9 mouse cellular contexts compared by ENCODE assay signal in genomic region chr2:128966236-128966635, GRCm38 (mm10). TPM values are rescaled to one million over a fixed set of nuclear protein-coding genes. Genes with fewer than 3 reads are reported as not detected.
DNase-seq lines count a peak whose midpoint lies in the region; ATAC-seq and TF ChIP-seq lines count a peak whose summit lies in the region.
"Had no signal": no experiment of that assay in that cellular context is flagged by ENCODE, and none has a peak within 500 bp of the region (broad histone marks: within the 10 kb centered on the region; RNA-seq: fewer than 3 reads in every experiment).

No protein-coding gene starts in this region.

- H3K36me3 ChIP-seq in heart, embryonic 14.5 days (ENCODE audit: control insufficient read depth, insufficient read depth, low read length) = no peaks in the 10 kb centered on the region
- no peaks in the 10 kb centered on the region for H3K36me3 ChIP-seq in ES-Bruce4 (ENCODE audit: control insufficient read depth, insufficient read depth, low read length, poor library complexity, severe bottlenecking)
- no peaks in the 10 kb centered on the region for H3K36me3 ChIP-seq in forebrain, embryonic 16.5 days (ENCODE audit: control insufficient read depth, insufficient read depth)
- no peaks in the 10 kb centered on the region for H3K36me3 ChIP-seq in liver, embryonic 16.5 days (ENCODE audit: control insufficient read depth, insufficient read depth)

- no peaks in the 10 kb centered on the region for H3K27me3 ChIP-seq in heart, embryonic 14.5 days (ENCODE audit: control insufficient read depth, insufficient read depth, low read length)
- no peaks in the 10 kb centered on the region for H3K27me3 ChIP-seq in ES-Bruce4 (ENCODE audit: control insufficient read depth, insufficient read depth, low read length, poor library complexity, severe bottlenecking)
- no peaks in the 10 kb centered on the region for H3K27me3 ChIP-seq in forebrain, embryonic 16.5 days (replicated peaks; ENCODE audit: control insufficient read depth, insufficient read depth, low read length)
- no peaks in the 10 kb centered on the region for H3K27me3 ChIP-seq in liver, embryonic 16.5 days (ENCODE audit: control insufficient read depth, insufficient read depth, low read depth, low read length)

- peaks cover 2 to 10% of the 10 kb centered on the region in 2 experiments; a peak in 3 of 4 replicates for H3K4me1 ChIP-seq in heart, embryonic 14.5 days (ENCODE audit: control insufficient read depth in 2 of 2, insufficient read depth in 2 of 2, low read length in 2 of 2)
- peaks cover 2% of the 10 kb centered on the region for H3K4me1 ChIP-seq in ES-Bruce4 (ENCODE audit: control insufficient read depth, insufficient read depth, low read length)
- H3K4me1 ChIP-seq in forebrain, embryonic 16.5 days (replicated peaks; ENCODE audit: control insufficient read depth, insufficient read depth, low read length) = peaks cover 6% of the 10 kb centered on the region
- H3K4me1 ChIP-seq in liver, embryonic 16.5 days (ENCODE audit: control insufficient read depth, low read depth, low read length) = peaks cover 10% of the 10 kb centered on the region

- peak overlapping the region in 1 of 2 experiments; percentile 94; a peak in 2 of 4 replicates for H3K4me3 ChIP-seq in heart, embryonic 14.5 days (ENCODE audit: control insufficient read depth in 1 of 2, insufficient read depth in 1 of 2, low read depth in 1 of 2, low read length in 2 of 2)
- no peak overlapping the region; the same call in 1 of the 2 replicates for H3K4me3 ChIP-seq in ES-Bruce4 (ENCODE audit: low read depth, low read length)
- H3K4me3 ChIP-seq in forebrain, embryonic 16.5 days (replicated peaks; ENCODE audit: low read length) = peak overlapping the region; percentile 14
- H3K4me3 ChIP-seq in liver, embryonic 16.5 days (ENCODE audit: low read depth, low read length) = no peak overlapping the region

- peak overlapping the region; percentile 68 for H3K4me2 ChIP-seq in heart, embryonic 14.5 days (ENCODE audit: low read length)
- H3K4me2 ChIP-seq in forebrain, embryonic 16.5 days (ENCODE audit: low read length) = peak overlapping the region; percentile 42
- peak overlapping the region; percentile 36; the same call in 1 of the 2 replicates for H3K4me2 ChIP-seq in liver, embryonic 16.5 days (ENCODE audit: low read depth, low read length)

- TF ChIP-seq EP300 in ES-Bruce4 (IDR thresholded peaks at IDR 0.05; ENCODE audit: insufficient read depth, low read depth, low read length) = no peak

- H3K9me3 ChIP-seq in heart, embryonic 14.5 days (ENCODE audit: control insufficient read depth, low read length) = no peaks in the 10 kb centered on the region
- H3K9me3 ChIP-seq in ES-Bruce4 (replicated peaks; ENCODE audit: control insufficient read depth, insufficient read depth, low read length, poor library complexity, severe bottlenecking) = no peaks in the 10 kb centered on the region
- H3K9me3 ChIP-seq in forebrain, embryonic 16.5 days (ENCODE audit: control insufficient read depth, low read length) = no peaks in the 10 kb centered on the region
- no peaks in the 10 kb centered on the region for H3K9me3 ChIP-seq in liver, embryonic 16.5 days (replicated peaks; ENCODE audit: control insufficient read depth, low read length)

- no peak for TF ChIP-seq POLR2A in ES-Bruce4 (IDR thresholded peaks at IDR 0.05; ENCODE audit: insufficient read depth, low read length)

- DNase-seq in heart, adult 11 months = no peak
- DNase-seq in frontal cortex, postnatal 10 days (ENCODE audit: low spot score in 2 of 2) = no peak
- DNase-seq in left cerebral cortex, adult 9 months (ENCODE audit: low spot score in 2 of 2) = no peak
- DNase-seq: kidney, adult 18-20 months had no signal

- no peak for ATAC-seq in heart, embryonic 14.5 days (ENCODE audit: insufficient number of reproducible peaks, insufficient read depth, low FRiP score, low read depth)
- ATAC-seq in forebrain, embryonic 16.5 days = no peak
- no peak for ATAC-seq in liver, embryonic 16.5 days (ENCODE audit: low read depth)
- no peak for ATAC-seq in monocyte, adult 5-6 weeks (replicated peaks; ENCODE audit: insufficient number of reproducible peaks, low FRiP score, low TSS enrichment, poor library complexity, severe bottlenecking)

- 29% methylated on average over 6 of the region's 6 CpGs for WGBS in heart, embryonic 14.5 days
- 4% methylated on average over 6 of the region's 6 CpGs for WGBS in forebrain, embryonic 16.5 days
- 21% methylated on average over 6 of the region's 6 CpGs for whole genome bisulfite sequencing in liver, embryonic 16.5 days (ENCODE audit: insufficient replicate concordance)

- peak overlapping the region; percentile 100 for H3K9ac ChIP-seq in heart, embryonic 14.5 days (ENCODE audit: low read length)
- H3K9ac ChIP-seq in ES-Bruce4 (ENCODE audit: low read depth, poor library complexity, severe bottlenecking) = 0 out of 2 replicates have a peak overlapping the region, but pooled peaks have one; percentile 96
- 0 out of 2 replicates have a peak overlapping the region, but pooled peaks have one; percentile 17 for H3K9ac ChIP-seq in forebrain, embryonic 16.5 days (replicated peaks; ENCODE audit: low read depth, low read length)
- H3K9ac ChIP-seq in liver, embryonic 16.5 days (ENCODE audit: low read depth, low read length) = no peak overlapping the region

- TF ChIP-seq CTCF in ES-Bruce4 (IDR thresholded peaks at IDR 0.05; ENCODE audit: low read depth, low read length) = no peak

- peak overlapping the region in 1 of 2 experiments; percentile 100; a peak in 1 of 4 replicates for H3K27ac ChIP-seq in heart, embryonic 14.5 days (replicated peaks in 1 of 2; ENCODE audit: control insufficient read depth in 1 of 2, insufficient read depth in 1 of 2, low read depth in 2 of 2, low read length in 2 of 2)
- no peak overlapping the region for H3K27ac ChIP-seq in ES-Bruce4 (ENCODE audit: insufficient read depth, low read length)
- no peak overlapping the region for H3K27ac ChIP-seq in forebrain, embryonic 16.5 days (ENCODE audit: low read length)
- no peak overlapping the region for H3K27ac ChIP-seq in liver, embryonic 16.5 days (ENCODE audit: low read length)

RNA-seq across cellular contexts. Expression of gene Zc3h6, which starts 1.0 kb away (rescaled TPM):
- 1.2 and 2.5 TPM in 2 replicates for polyA plus RNA-seq in heart, embryonic 14.5 days (2014; fragmentation: Nextera tagmentation; extraction: Ambion mirVana)
- polyA plus RNA-seq in ES-Bruce4 (2011; ENCODE audit: insufficient read depth, insufficient read length, low read depth, missing spikeins) = 10.8 and 12.7 TPM in 2 replicates
- 4.6 and 5.0 TPM in 2 replicates for polyA plus RNA-seq in forebrain, embryonic 16.5 days (2015; fragmentation: Nextera tagmentation; extraction: Ambion mirVana)
- polyA plus RNA-seq in liver, embryonic 16.5 days (2015; fragmentation: Nextera tagmentation; extraction: Ambion mirVana) = 0.58 and 0.61 TPM in 2 replicates
- total RNA-seq in monocyte, adult 5-6 weeks (2017) = 2.5 to 6.3 TPM (median 4.4 TPM) in 3 replicates

RNA-seq across cellular contexts. Expression of gene Gm10762, which starts 1.3 kb away (rescaled TPM):
- 12.2 and 12.7 TPM in 2 replicates for polyA plus RNA-seq in heart, embryonic 14.5 days (2014; fragmentation: Nextera tagmentation; extraction: Ambion mirVana)
- 0.72 and 1.8 TPM in 2 replicates for polyA plus RNA-seq in ES-Bruce4 (2011; ENCODE audit: insufficient read depth, insufficient read length, low read depth, missing spikeins)
- 16.2 and 19.5 TPM in 2 replicates for polyA plus RNA-seq in forebrain, embryonic 16.5 days (2015; fragmentation: Nextera tagmentation; extraction: Ambion mirVana)
- polyA plus RNA-seq in liver, embryonic 16.5 days (2015; fragmentation: Nextera tagmentation; extraction: Ambion mirVana) = 2.3 and 2.5 TPM in 2 replicates
- 1.5 to 2.6 TPM in 2 of 3 replicates, not detected in the other for total RNA-seq in monocyte, adult 5-6 weeks (2017)

RNA-seq across cellular contexts. Expression of gene Zc3h8, which starts 22.4 kb away (rescaled TPM):
- 7.2 and 7.6 TPM in 2 replicates for polyA plus RNA-seq in heart, embryonic 14.5 days (2014; fragmentation: Nextera tagmentation; extraction: Ambion mirVana)
- 11.6 and 13.1 TPM in 2 replicates for polyA plus RNA-seq in ES-Bruce4 (2011; ENCODE audit: insufficient read depth, insufficient read length, low read depth, missing spikeins)
- polyA plus RNA-seq in forebrain, embryonic 16.5 days (2015; fragmentation: Nextera tagmentation; extraction: Ambion mirVana) = 9.6 and 13.0 TPM in 2 replicates
- polyA plus RNA-seq in liver, embryonic 16.5 days (2015; fragmentation: Nextera tagmentation; extraction: Ambion mirVana) = 2.3 and 2.4 TPM in 2 replicates
- total RNA-seq in monocyte, adult 5-6 weeks (2017) = 5.2 to 11.2 TPM (median 8.0 TPM) in 3 replicates
